Mouse (Mus musculus): ENCODE data around the gene Ablim1. TPM values are rescaled to one million over a fixed set of nuclear protein-coding genes. Genes with fewer than 3 reads are reported as not detected.

Gene Ablim1
- polyA plus RNA-seq, 2 experiments = 3.0 to 4.7 TPM

DNA sequence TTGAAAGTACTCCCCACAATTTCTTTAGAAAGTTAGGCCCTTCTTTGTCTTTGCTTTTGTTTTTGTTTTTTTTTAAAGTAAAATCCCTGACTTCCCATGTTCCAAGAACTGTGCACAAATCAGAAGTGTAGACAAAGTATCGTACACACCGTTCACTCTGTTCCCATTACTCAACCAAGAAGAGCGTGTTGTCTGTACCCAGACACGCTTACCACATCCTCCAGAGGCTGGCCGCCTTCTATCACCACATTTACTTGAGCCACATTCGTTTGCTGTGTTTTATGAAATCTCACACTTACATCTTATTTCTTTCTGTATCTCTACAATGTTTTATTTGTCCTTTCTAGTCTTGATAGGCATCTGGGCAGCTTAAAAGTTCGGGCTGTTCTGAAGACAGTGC, 219.4 kb downstream of the Ablim1 start:
- Histone ChIP-seq H3K27ac (no peak overlapping the region), H3K4me1 (replicated peaks; ENCODE audit: control insufficient read depth in 2 of 2, insufficient read depth in 2 of 2, low read length in 1 of 2) (no peaks in the 10 kb centered on the region), H3K4me2 (ENCODE audit: low read depth) (no peak overlapping the region), H3K36me3 (replicated peaks; ENCODE audit: control insufficient read depth, insufficient read depth, low read depth) (no peaks in the 10 kb centered on the region), H3K9ac (replicated peaks) (no peak overlapping the region), H3K4me3 (ENCODE audit: insufficient read depth in 1 of 2, low read depth in 2 of 2, low read length in 2 of 2) (no peak overlapping the region), H3K9me3 (ENCODE audit: control insufficient read depth, low read length) (no peaks in the 10 kb centered on the region), H3K27me3 (ENCODE audit: control insufficient read depth, insufficient read depth, low read length) (no peaks in the 10 kb centered on the region)
- no peak for ATAC-seq (ENCODE audit: insufficient read depth)
- DNase-seq (ENCODE audit: low read depth in 3 of 3, low spot score in 3 of 3) = no peak
- TF ChIP-seq EP300 (IDR thresholded peaks at IDR 0.05; ENCODE audit: low read depth) (no peak), CTCF (IDR thresholded peaks at IDR 0.05; ENCODE audit: low read depth) (no peak)
- 61% methylated on average over 7 of the region's 7 CpGs for WGBS (ENCODE audit: insufficient replicate concordance)

DNA sequence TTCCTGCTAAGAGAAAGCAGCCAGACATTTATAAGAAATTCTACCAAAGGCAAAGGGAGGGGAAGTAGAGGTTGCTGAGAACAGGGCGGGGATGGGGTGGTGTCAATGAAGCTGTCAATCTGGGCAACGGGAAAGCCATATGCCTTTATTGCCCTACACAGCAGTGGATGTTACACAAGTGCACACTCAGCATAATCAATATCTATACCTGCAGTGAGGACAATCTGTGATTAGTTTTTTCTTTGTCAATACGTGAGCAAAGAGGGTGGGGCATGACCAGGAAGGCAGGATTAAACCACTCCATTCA, 221.1 kb downstream of the Ablim1 start:
- WGBS (ENCODE audit: insufficient replicate concordance) = 51% methylated on average over 3 of the region's 3 CpGs
- no peaks in the 10 kb centered on the region for H3K27me3 ChIP-seq (ENCODE audit: control insufficient read depth, insufficient read depth, low read length)
- ATAC-seq (ENCODE audit: insufficient read depth) = no peak
- DNase-seq (ENCODE audit: low read depth in 3 of 3, low spot score in 3 of 3) = no peak
- TF ChIP-seq CTCF (IDR thresholded peaks at IDR 0.05; ENCODE audit: low read depth) = no peak
- no peak for TF ChIP-seq EP300 (IDR thresholded peaks at IDR 0.05; ENCODE audit: low read depth)
- H3K4me3 ChIP-seq (ENCODE audit: insufficient read depth in 1 of 2, low read depth in 2 of 2, low read length in 2 of 2) = no peak overlapping the region
- no peak overlapping the region for H3K9ac ChIP-seq (replicated peaks)
- no peaks in the 10 kb centered on the region for H3K9me3 ChIP-seq (ENCODE audit: control insufficient read depth, low read length)
- no peaks in the 10 kb centered on the region for H3K36me3 ChIP-seq (replicated peaks; ENCODE audit: control insufficient read depth, insufficient read depth, low read depth)
- no peak overlapping the region for H3K4me2 ChIP-seq (ENCODE audit: low read depth)
- H3K4me1 ChIP-seq (replicated peaks; ENCODE audit: control insufficient read depth in 2 of 2, insufficient read depth in 2 of 2, low read length in 1 of 2) = no peaks in the 10 kb centered on the region
- H3K27ac ChIP-seq = no peak overlapping the region

DNA sequence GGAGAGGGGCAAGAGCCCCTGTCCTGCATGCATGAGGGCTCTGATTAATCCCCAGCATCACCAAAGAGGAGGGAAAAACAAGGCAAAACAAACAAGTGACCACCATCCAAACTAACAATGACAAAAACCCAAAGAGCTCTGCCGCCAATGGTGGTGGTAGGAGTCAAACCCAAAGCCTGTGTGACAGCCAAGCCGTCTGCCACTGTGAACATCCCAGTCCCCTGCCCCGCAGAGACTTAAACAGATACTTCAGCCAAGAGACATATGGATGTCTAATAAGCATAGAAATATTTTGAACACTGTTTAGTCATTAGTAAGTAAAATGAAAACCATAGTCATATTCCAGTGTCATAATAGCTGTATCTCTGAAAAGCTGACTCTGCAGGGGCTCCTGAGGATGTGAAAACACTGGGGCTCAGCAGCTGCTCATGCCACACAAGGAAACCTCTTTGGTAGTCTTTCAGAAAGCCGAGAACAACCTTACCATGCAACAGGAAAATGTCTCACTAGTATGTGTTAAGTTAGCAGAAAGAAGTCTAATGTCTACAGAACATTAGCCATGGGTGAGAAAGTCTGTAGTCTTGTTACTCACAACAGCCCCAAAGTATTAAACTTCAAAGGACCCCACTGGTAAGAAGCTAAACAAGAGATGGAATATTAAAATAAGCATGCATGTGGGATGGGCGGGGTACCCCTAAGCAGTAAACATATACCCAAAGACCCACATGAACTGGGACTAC, 221.6 kb downstream of the Ablim1 start:
- no peaks in the 10 kb centered on the region for H3K27me3 ChIP-seq (ENCODE audit: control insufficient read depth, insufficient read depth, low read length)
- no peak overlapping the region for H3K9ac ChIP-seq (replicated peaks)
- TF ChIP-seq EP300 (IDR thresholded peaks at IDR 0.05; ENCODE audit: low read depth) (no peak), CTCF (IDR thresholded peaks at IDR 0.05; ENCODE audit: low read depth) (no peak)
- no peaks in the 10 kb centered on the region for H3K9me3 ChIP-seq (ENCODE audit: control insufficient read depth, low read length)
- no peak overlapping the region for H3K4me2 ChIP-seq (ENCODE audit: low read depth)
- DNase-seq (ENCODE audit: low read depth in 3 of 3, low spot score in 3 of 3) (no peak), ATAC-seq (ENCODE audit: insufficient read depth) (no peak)
- WGBS (ENCODE audit: insufficient replicate concordance) = 57% methylated on average over 5 of the region's 5 CpGs
- no peaks in the 10 kb centered on the region for H3K4me1 ChIP-seq (replicated peaks; ENCODE audit: control insufficient read depth in 2 of 2, insufficient read depth in 2 of 2, low read length in 1 of 2)
- H3K36me3 ChIP-seq (replicated peaks; ENCODE audit: control insufficient read depth, insufficient read depth, low read depth) = no peaks in the 10 kb centered on the region
- H3K4me3 ChIP-seq (ENCODE audit: insufficient read depth in 1 of 2, low read depth in 2 of 2, low read length in 2 of 2) = no peak overlapping the region
- H3K27ac ChIP-seq = no peak overlapping the region

DNA sequence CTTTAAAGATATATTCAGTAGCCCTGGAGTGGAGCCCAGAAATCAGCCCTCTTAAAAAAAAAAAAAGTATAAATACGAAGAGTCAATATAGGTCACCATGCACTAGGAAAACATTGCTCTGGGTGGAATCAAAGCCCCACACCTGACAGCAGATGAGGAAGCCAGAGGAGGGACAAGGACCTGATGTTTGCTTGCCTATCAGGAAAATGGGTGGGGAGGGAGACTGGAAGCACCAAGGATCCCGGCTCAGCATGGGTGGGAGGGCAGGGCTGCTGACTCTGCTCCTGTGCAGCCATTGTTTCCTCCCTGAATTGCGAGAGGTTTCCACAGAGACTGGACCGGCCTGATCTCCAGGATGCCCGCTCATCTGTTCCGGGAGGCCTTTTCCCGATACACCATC, 223.4 kb downstream of the Ablim1 start:
- DNase-seq (ENCODE audit: low read depth in 3 of 3, low spot score in 3 of 3) (no peak), ATAC-seq (ENCODE audit: insufficient read depth) (no peak)
- Histone ChIP-seq H3K4me3 (ENCODE audit: insufficient read depth in 1 of 2, low read depth in 2 of 2, low read length in 2 of 2) (no peak overlapping the region), H3K4me2 (ENCODE audit: low read depth) (no peak overlapping the region), H3K36me3 (replicated peaks; ENCODE audit: control insufficient read depth, insufficient read depth, low read depth) (no peaks in the 10 kb centered on the region), H3K9ac (replicated peaks) (no peak overlapping the region), H3K4me1 (replicated peaks; ENCODE audit: control insufficient read depth in 2 of 2, insufficient read depth in 2 of 2, low read length in 1 of 2) (no peaks in the 10 kb centered on the region), H3K27me3 (ENCODE audit: control insufficient read depth, insufficient read depth, low read length) (no peaks in the 10 kb centered on the region), H3K9me3 (ENCODE audit: control insufficient read depth, low read length) (no peaks in the 10 kb centered on the region), H3K27ac (no peak overlapping the region)
- 61% methylated on average over 7 of the region's 7 CpGs for WGBS (ENCODE audit: insufficient replicate concordance)
- TF ChIP-seq EP300 (IDR thresholded peaks at IDR 0.05; ENCODE audit: low read depth) (no peak), CTCF (IDR thresholded peaks at IDR 0.05; ENCODE audit: low read depth) (no peak)

GRCm38 (mm10) chr19:57088804-57089369, 225.8 kb downstream of the Ablim1 start:
- Histone ChIP-seq H3K4me3 (ENCODE audit: insufficient read depth in 1 of 2, low read depth in 2 of 2, low read length in 2 of 2) (no peak overlapping the region), H3K9me3 (ENCODE audit: control insufficient read depth, low read length) (no peaks in the 10 kb centered on the region), H3K4me2 (ENCODE audit: low read depth) (no peak overlapping the region), H3K9ac (replicated peaks) (no peak overlapping the region), H3K36me3 (replicated peaks; ENCODE audit: control insufficient read depth, insufficient read depth, low read depth) (no peaks in the 10 kb centered on the region), H3K27me3 (ENCODE audit: control insufficient read depth, insufficient read depth, low read length) (no peaks in the 10 kb centered on the region), H3K27ac (no peak overlapping the region), H3K4me1 (replicated peaks; ENCODE audit: control insufficient read depth in 2 of 2, insufficient read depth in 2 of 2, low read length in 1 of 2) (no peaks in the 10 kb centered on the region)
- TF ChIP-seq EP300 (IDR thresholded peaks at IDR 0.05; ENCODE audit: low read depth) = no peak
- TF ChIP-seq CTCF (IDR thresholded peaks at IDR 0.05; ENCODE audit: low read depth) = no peak
- DNase-seq (ENCODE audit: low read depth in 3 of 3, low spot score in 3 of 3) (no peak), ATAC-seq (ENCODE audit: insufficient read depth) (no peak)
- WGBS (ENCODE audit: insufficient replicate concordance) = 48% methylated on average over 2 of the region's 2 CpGs
